Comparison of ENCODE assay signal across 36 mouse cellular contexts in the genomic region with DNA sequence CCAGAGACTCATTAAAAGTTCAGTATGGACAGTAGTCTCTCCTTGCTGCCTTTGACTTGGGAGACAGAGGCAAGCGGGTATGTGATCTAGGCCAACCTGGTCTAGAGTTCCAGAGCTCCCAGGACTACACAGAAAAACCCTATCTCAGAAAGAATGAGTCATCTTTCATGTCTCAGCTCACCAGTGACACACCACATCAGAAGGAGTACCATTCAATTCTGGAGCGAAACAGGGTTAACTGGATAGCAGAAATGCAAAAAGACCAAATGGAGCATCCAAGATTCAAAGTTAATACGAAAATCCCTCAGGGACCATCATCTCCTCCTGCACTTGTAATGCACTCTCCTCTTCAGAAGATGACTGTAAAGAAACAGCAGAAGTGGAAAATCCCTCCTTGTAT. TPM values are rescaled to one million over a fixed set of nuclear protein-coding genes. Genes with fewer than 3 reads are reported as not detected.
"Had no signal": no experiment of that assay in that cellular context is flagged by ENCODE, and none has a peak within 500 bp of the region (broad histone marks: within the 10 kb centered on the region; RNA-seq: fewer than 3 reads in every experiment).

No protein-coding gene starts in this region.

- H3K27ac ChIP-seq: heart, embryonic 13.5 days; heart, embryonic 15.5 days; hindbrain, embryonic 10.5 days; hindbrain, embryonic 12.5 days; hindbrain, embryonic 13.5 days; hindbrain, embryonic 14.5 days; hindbrain, embryonic 15.5 days; hindbrain, postnatal 0 days; intestine, embryonic 15.5 days; kidney, embryonic 15.5 days; kidney, postnatal 0 days; layer of hippocampus, adult 2 months; left cerebral cortex, adult 2 months had no signal

- H3K4me2 ChIP-seq: heart, embryonic 11.5 days; heart, embryonic 12.5 days; heart, embryonic 13.5 days; heart, embryonic 15.5 days; hindbrain, embryonic 12.5 days; hindbrain, embryonic 13.5 days; hindbrain, embryonic 14.5 days; hindbrain, embryonic 15.5 days; intestine, embryonic 15.5 days; kidney, embryonic 15.5 days had no signal

- H3K9me3 ChIP-seq: heart, embryonic 12.5 days; heart, embryonic 13.5 days; heart, embryonic 15.5 days; hindbrain, embryonic 10.5 days; hindbrain, embryonic 12.5 days; hindbrain, embryonic 13.5 days; hindbrain, embryonic 15.5 days; intestine, embryonic 15.5 days; kidney, embryonic 15.5 days had no signal

- H3K4me3 ChIP-seq: heart, embryonic 12.5 days; heart, embryonic 13.5 days; heart, embryonic 15.5 days; hindbrain, embryonic 10.5 days; hindbrain, embryonic 12.5 days; hindbrain, embryonic 13.5 days; hindbrain, embryonic 15.5 days; intestine, embryonic 15.5 days; kidney, embryonic 15.5 days; layer of hippocampus, adult 2 months; left cerebral cortex, adult 2 months had no signal

- H3K27me3 ChIP-seq: heart, embryonic 12.5 days; heart, embryonic 13.5 days; heart, embryonic 15.5 days; hindbrain, embryonic 12.5 days; hindbrain, embryonic 13.5 days; hindbrain, embryonic 15.5 days; intestine, embryonic 15.5 days; kidney, embryonic 15.5 days had no signal

- DNase-seq: heart, postnatal 10 days; heart, postnatal 14 days; heart, postnatal 36 days; heart, postnatal 4 days; kidney, adult 11 months; kidney, adult 18-20 months; kidney, adult 8-10 months; kidney, adult 9 months; kidney, postnatal 10 days; kidney, postnatal 14 days; kidney, postnatal 25 days; kidney, postnatal 36 days; kidney, postnatal 4 days; layer of hippocampus, adult 9-11 months; layer of hippocampus, postnatal 36 days had no signal

- H3K9ac ChIP-seq: heart, embryonic 12.5 days; heart, embryonic 13.5 days; heart, embryonic 15.5 days; hindbrain, embryonic 12.5 days; hindbrain, embryonic 13.5 days; hindbrain, embryonic 14.5 days; hindbrain, embryonic 15.5 days; intestine, embryonic 15.5 days; kidney, embryonic 15.5 days had no signal

- H3K4me1 ChIP-seq: hindbrain, embryonic 10.5 days; hindbrain, embryonic 12.5 days; hindbrain, embryonic 13.5 days; hindbrain, embryonic 15.5 days; intestine, embryonic 15.5 days; kidney, embryonic 15.5 days had no signal

RNA-seq across cellular contexts. Expression of gene Asb14, which starts 25.0 kb away (rescaled TPM):
- total RNA-seq: hematopoietic stem cell, adult 5-6 weeks; hindbrain, postnatal 0 days; layer of hippocampus, adult 2 months; layer of hippocampus, postnatal 25 days; layer of hippocampus, postnatal 36 days; left cerebral cortex, adult 18-20 months; left cerebral cortex, adult 8-10 months had no signal
- polyA plus RNA-seq: hindbrain, embryonic 10.5 days; hindbrain, embryonic 12.5 days; intestine, embryonic 16.5 days; kidney, embryonic 15.5 days; large intestine, adult 2 months had no signal
